Comparison of ENCODE assay signal across 21 mouse cellular contexts in genomic region chr10:13566393-13566792, GRCm38 (mm10). TPM values are rescaled to one million over a fixed set of nuclear protein-coding genes. Genes with fewer than 3 reads are reported as not detected.
DNase-seq lines count a peak whose midpoint lies in the region; ATAC-seq and TF ChIP-seq lines count a peak whose summit lies in the region.
"Had no signal": no experiment of that assay in that cellular context is flagged by ENCODE, and none has a peak within 500 bp of the region (broad histone marks: within the 10 kb centered on the region; RNA-seq: fewer than 3 reads in every experiment).

No protein-coding gene starts in this region.

- no peak overlapping the region for H3K9ac ChIP-seq in liver, embryonic 16.5 days (ENCODE audit: low read depth, low read length)
- no peak overlapping the region for H3K9ac ChIP-seq in liver, embryonic 11.5 days (ENCODE audit: low read depth, low read length)
- no peak overlapping the region for H3K9ac ChIP-seq in intestine, embryonic 16.5 days (ENCODE audit: low read depth, low read length)
- no peak overlapping the region for H3K9ac ChIP-seq in forebrain, embryonic 11.5 days (ENCODE audit: low read length)
- H3K9ac ChIP-seq: embryonic facial prominence, embryonic 12.5 days; forebrain, embryonic 12.5 days; hindbrain, embryonic 13.5 days had no signal

- H3K4me3 ChIP-seq in liver, embryonic 16.5 days (ENCODE audit: low read depth, low read length), result no peak overlapping the region
- H3K4me3 ChIP-seq in liver, embryonic 11.5 days (ENCODE audit: low read depth, low read length), result no peak overlapping the region
- no peak overlapping the region; the same call in 1 of the 2 replicates for H3K4me3 ChIP-seq in intestine, embryonic 16.5 days (ENCODE audit: low read length)
- H3K4me3 ChIP-seq in small intestine, adult 2 months (ENCODE audit: low read depth, low read length), result peak overlapping the region; percentile 42
- no peak overlapping the region for H3K4me3 ChIP-seq in forebrain, embryonic 11.5 days (ENCODE audit: low read depth, low read length)
- H3K4me3 ChIP-seq: embryonic facial prominence, embryonic 12.5 days; forebrain, embryonic 12.5 days; heart, embryonic 10.5 days; hindbrain, embryonic 13.5 days had no signal

- no peaks in the 10 kb centered on the region for H3K9me3 ChIP-seq in liver, embryonic 16.5 days (replicated peaks; ENCODE audit: control insufficient read depth, low read length)
- H3K9me3 ChIP-seq in liver, embryonic 11.5 days (ENCODE audit: control insufficient read depth, low read length), result no peaks in the 10 kb centered on the region
- no peaks in the 10 kb centered on the region for H3K9me3 ChIP-seq in intestine, embryonic 16.5 days (ENCODE audit: control insufficient read depth, low read length)
- no peaks in the 10 kb centered on the region for H3K9me3 ChIP-seq in forebrain, embryonic 11.5 days (ENCODE audit: control insufficient read depth, low read length)
- H3K9me3 ChIP-seq: embryonic facial prominence, embryonic 12.5 days; forebrain, embryonic 12.5 days; heart, embryonic 10.5 days; hindbrain, embryonic 13.5 days had no signal

- no peak overlapping the region for H3K27ac ChIP-seq in liver, embryonic 16.5 days (ENCODE audit: low read length)
- no peak overlapping the region for H3K27ac ChIP-seq in liver, embryonic 11.5 days (ENCODE audit: low read depth, low read length)
- H3K27ac ChIP-seq in intestine, embryonic 16.5 days (ENCODE audit: low read length), result no peak overlapping the region
- H3K27ac ChIP-seq in small intestine, adult 2 months (ENCODE audit: insufficient read depth, low read depth, low read length), result no peak overlapping the region
- H3K27ac ChIP-seq in forebrain, embryonic 11.5 days (ENCODE audit: low read depth, low read length), result no peak overlapping the region
- H3K27ac ChIP-seq: embryonic facial prominence, embryonic 12.5 days; forebrain, embryonic 12.5 days; heart, embryonic 10.5 days; hindbrain, embryonic 13.5 days had no signal

- 0 out of 2 replicates have a peak overlapping the region, but pooled peaks have one; percentile 2 for H3K4me2 ChIP-seq in liver, embryonic 16.5 days (ENCODE audit: low read depth, low read length)
- no peak overlapping the region for H3K4me2 ChIP-seq in liver, embryonic 11.5 days
- H3K4me2 ChIP-seq in intestine, embryonic 16.5 days (ENCODE audit: low read depth, low read length), result peak overlapping the region; percentile 36; the same call in 1 of the 2 replicates
- no peak overlapping the region for H3K4me2 ChIP-seq in forebrain, embryonic 11.5 days (ENCODE audit: low read depth, low read length, severe bottlenecking)
- H3K4me2 ChIP-seq: embryonic facial prominence, embryonic 12.5 days; forebrain, embryonic 12.5 days; hindbrain, embryonic 13.5 days had no signal

- DNase-seq in liver, embryonic 11.5 days (ENCODE audit: low spot score), result no peak
- DNase-seq in ovary, adult 18-20 months (ENCODE audit: low spot score), result no peak
- DNase-seq in c-Kit-positive CD71-positive TER-119-positive erythroid progenitor cells, embryonic 14.5 days (ENCODE audit: low spot score), result no peak
- DNase-seq in forebrain, embryonic 11.5 days (ENCODE audit: low spot score), result no peak
- DNase-seq: adrenal gland, adult 8-10 months; adrenal gland, postnatal 36 days; cerebellum, adult 11 months; cerebellum, adult 8-10 months; cerebellum, postnatal 14 days; gastrocnemius, postnatal 10 days; heart, adult 18-20 months; heart, postnatal 10 days had no signal

- no peak for TF ChIP-seq POLR2A in small intestine, adult 2 months (IDR thresholded peaks at IDR 0.05; ENCODE audit: low read depth, low read length)

- H3K36me3 ChIP-seq in liver, embryonic 16.5 days (ENCODE audit: control insufficient read depth, insufficient read depth), result peaks cover 9% of the 10 kb centered on the region; the same call in 1 of the 2 replicates
- H3K36me3 ChIP-seq in liver, embryonic 11.5 days (ENCODE audit: control insufficient read depth, insufficient read depth, low read length), result peaks cover 13% of the 10 kb centered on the region
- no peaks in the 10 kb centered on the region; the same call in 1 of the 2 replicates for H3K36me3 ChIP-seq in intestine, embryonic 16.5 days (ENCODE audit: control insufficient read depth, insufficient read depth, low read length)
- peaks cover 7% of the 10 kb centered on the region; the same call in 1 of the 2 replicates for H3K36me3 ChIP-seq in small intestine, adult 2 months (ENCODE audit: control insufficient read depth, insufficient read depth, low read length)
- peaks cover 3% of the 10 kb centered on the region; the same call in 1 of the 2 replicates for H3K36me3 ChIP-seq in forebrain, embryonic 11.5 days (ENCODE audit: control insufficient read depth, insufficient read depth, low read length)
- H3K36me3 ChIP-seq: forebrain, embryonic 12.5 days had no signal

- no peaks in the 10 kb centered on the region for H3K4me1 ChIP-seq in liver, embryonic 16.5 days (ENCODE audit: control insufficient read depth, low read depth, low read length)
- H3K4me1 ChIP-seq in liver, embryonic 11.5 days (replicated peaks; ENCODE audit: control insufficient read depth, insufficient read depth, low read length), result no peaks in the 10 kb centered on the region
- 0 out of 2 replicates have a peak, but pooled peaks cover 2% of the 10 kb centered on the region for H3K4me1 ChIP-seq in intestine, embryonic 16.5 days (ENCODE audit: control insufficient read depth, insufficient read depth, low read length)
- peaks cover 2% of the 10 kb centered on the region; the same call in 1 of the 2 replicates for H3K4me1 ChIP-seq in small intestine, adult 2 months (ENCODE audit: control insufficient read depth, insufficient read depth, insufficient read length, low read length)
- H3K4me1 ChIP-seq in forebrain, embryonic 11.5 days (replicated peaks; ENCODE audit: control insufficient read depth, insufficient read depth, low read length), result no peaks in the 10 kb centered on the region; the same call in 1 of the 2 replicates

- no peak for ATAC-seq in liver, embryonic 16.5 days (ENCODE audit: low read depth)
- ATAC-seq in liver, embryonic 11.5 days (replicated peaks; ENCODE audit: low FRiP score), result no peak
- ATAC-seq in intestine, embryonic 16.5 days, result peak; percentile 72
- no peak for ATAC-seq in forebrain, embryonic 11.5 days (replicated peaks; ENCODE audit: low FRiP score)
- ATAC-seq: forebrain, embryonic 16.5 days; Patski had no signal

- no peaks in the 10 kb centered on the region for H3K27me3 ChIP-seq in liver, embryonic 16.5 days (ENCODE audit: control insufficient read depth, insufficient read depth, low read depth, low read length)
- no peaks in the 10 kb centered on the region for H3K27me3 ChIP-seq in liver, embryonic 11.5 days (replicated peaks; ENCODE audit: control insufficient read depth, insufficient read depth, low read length)
- H3K27me3 ChIP-seq in intestine, embryonic 16.5 days (replicated peaks; ENCODE audit: control insufficient read depth, insufficient read depth, low read length), result no peaks in the 10 kb centered on the region
- H3K27me3 ChIP-seq in small intestine, adult 2 months (ENCODE audit: control insufficient read depth, insufficient read depth, low read length), result no peaks in the 10 kb centered on the region
- peaks cover 8% of the 10 kb centered on the region for H3K27me3 ChIP-seq in forebrain, embryonic 11.5 days (ENCODE audit: control insufficient read depth, insufficient read depth, low read length)
- H3K27me3 ChIP-seq: embryonic facial prominence, embryonic 12.5 days; Patski had no signal

- WGBS in liver, embryonic 16.5 days (ENCODE audit: insufficient replicate concordance), result 57% methylated on average over 13 of the region's 13 CpGs
- 59% methylated on average over 13 of the region's 13 CpGs for WGBS in liver, embryonic 11.5 days
- WGBS in intestine, embryonic 16.5 days, result 56% methylated on average over 13 of the region's 13 CpGs
- WGBS in small intestine, adult 2 months, result 43% methylated on average over 13 of the region's 13 CpGs
- 65% methylated on average over 13 of the region's 13 CpGs for WGBS in forebrain, embryonic 11.5 days

- TF ChIP-seq CTCF in small intestine, adult 2 months (IDR thresholded peaks at IDR 0.05; ENCODE audit: extremely low read depth, insufficient read length, insufficient replicate concordance, low read depth, low read length), result no peak

RNA-seq across cellular contexts. Expression of gene Pex3, which starts 13.5 kb away (rescaled TPM):
- polyA plus RNA-seq in liver, embryonic 16.5 days (2015; fragmentation: Nextera tagmentation; extraction: Ambion mirVana), result 9.5 and 9.8 TPM in 2 replicates
- polyA plus RNA-seq in liver, embryonic 11.5 days (2014; fragmentation: Nextera tagmentation; extraction: Ambion mirVana), result 21.1 and 26.1 TPM in 2 replicates
- polyA plus RNA-seq in intestine, embryonic 16.5 days (2015; fragmentation: Nextera tagmentation; extraction: Ambion mirVana), result 20.9 and 22.4 TPM in 2 replicates
- 1.1 and 2.3 TPM in 2 replicates for polyA plus RNA-seq in small intestine, adult 2 months (2012; rRNA removed)
- polyA plus RNA-seq in forebrain, embryonic 11.5 days (2014; fragmentation: Nextera tagmentation; extraction: Ambion mirVana), result 25.0 and 26.3 TPM in 2 replicates

RNA-seq across cellular contexts. Expression of gene Adat2, which starts 13.7 kb away (rescaled TPM):
- polyA plus RNA-seq in liver, embryonic 16.5 days (2015; fragmentation: Nextera tagmentation; extraction: Ambion mirVana), result 1.7 and 1.8 TPM in 2 replicates
- 5.7 and 6.0 TPM in 2 replicates for polyA plus RNA-seq in liver, embryonic 11.5 days (2014; fragmentation: Nextera tagmentation; extraction: Ambion mirVana)
- polyA plus RNA-seq in intestine, embryonic 16.5 days (2015; fragmentation: Nextera tagmentation; extraction: Ambion mirVana), result 3.1 and 3.3 TPM in 2 replicates
- 0.53 and 2.2 TPM in 2 replicates for polyA plus RNA-seq in small intestine, adult 2 months (2012; rRNA removed)
- polyA plus RNA-seq in forebrain, embryonic 11.5 days (2014; fragmentation: Nextera tagmentation; extraction: Ambion mirVana), result 3.4 and 3.7 TPM in 2 replicates

Comparison
In these comparisons a context has a peak if more than half of its experiments do, and no peak if none do; other contexts are left out.
1. H3K4me2 ChIP-seq: peak in liver, embryonic 16.5 days (single experiment) and intestine, embryonic 16.5 days (single experiment); none in liver, embryonic 11.5 days (single experiment) and forebrain, embryonic 11.5 days (single experiment).